Mouse (Mus musculus) limb, embryonic 10.5 days (tissue): ENCODE results near the gene Sgip1. TPM values are rescaled to one million over a fixed set of nuclear protein-coding genes. Genes with fewer than 3 reads are reported as not detected.
A peak's percentile ranks its signal among the peaks of the same experiment; 100 is the strongest.

Experiments used
- DNase-seq: peaks from one replicate; pipeline ENCODE4 v3.0.0-alpha.2; 2017; ENCODE audit warnings: low spot score
- H3K27ac ChIP-seq: fragments of 300-500 bp; sonication (generic); 2 replicates; pipeline ENCODE4 v1.5.1; 2016; ENCODE audit warnings: mild to moderate bottlenecking
- H3K27me3 ChIP-seq: fragments of 300-500 bp; sonication (generic); 2 replicates; pipeline ENCODE4 v1.6.1; 2016; ENCODE audit warnings: low read depth, mild to moderate bottlenecking; ENCODE audit not compliant: poor library complexity, severe bottlenecking
- H3K36me3 ChIP-seq: fragments of 300-500 bp; sonication (generic); 2 replicates; pipeline ENCODE4 v1.6.1; 2016; ENCODE audit warnings: mild to moderate bottlenecking, moderate library complexity
- H3K4me1 ChIP-seq: fragments of 300-500 bp; sonication (generic); 2 replicates; pipeline ENCODE4 v1.6.1; 2016
- H3K4me3 ChIP-seq: fragments of 300-500 bp; sonication (generic); 2 replicates; pipeline ENCODE4 v1.5.1; 2016; ENCODE audit warnings: mild to moderate bottlenecking, moderate library complexity
- H3K9me3 ChIP-seq: fragments of 300-500 bp; sonication (generic); replicated peaks from 2 replicates; pipeline ENCODE4 v1.6.1; 2016; ENCODE audit warnings: mild to moderate bottlenecking
- WGBS: fragments of 180-500 bp; shearing (Covaris S2); methylation state at CpG from one replicate; pipeline ENCODE4 v1.1.7; 2016; 5-methylcytosine and 5-hydroxymethylcytosine counted together
- polyA plus RNA-seq: library from polyadenylated mRNA; unstranded; fragments of >200 nt; fragmentation: Nextera tagmentation; extraction: Ambion mirVana; gene quantifications from 2 replicates; pipeline ENCODE4 v1.2.1, GENCODE M21; 2016

Sgip1 gene
- polyA plus RNA-seq, 1 experiment from 2014 or later = 6.2 TPM

DNA sequence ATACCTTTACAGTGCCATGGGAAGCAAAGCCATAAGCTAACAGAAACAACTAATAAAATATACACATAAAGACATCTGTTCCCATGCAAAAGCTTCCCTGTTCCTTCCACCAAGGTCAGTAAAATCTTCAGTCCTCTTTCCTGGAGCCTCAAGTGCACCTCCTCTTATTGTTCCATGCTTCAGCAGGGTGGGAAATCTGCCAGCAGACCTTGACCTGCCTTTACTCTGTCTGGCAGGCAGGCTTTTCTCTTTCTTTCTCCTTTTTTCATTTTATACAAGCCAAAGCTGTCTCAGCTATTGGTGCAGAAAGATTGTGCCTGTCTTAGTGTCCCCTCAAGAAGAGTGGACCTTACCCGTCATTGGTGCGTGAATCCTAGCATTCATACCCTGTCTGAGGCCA, 154.8 kb downstream of the Sgip1 start:
- Histone ChIP-seq H3K36me3 (no peaks in the 10 kb centered on the region), H3K27ac (no peak overlapping the region), H3K4me1 (no peaks in the 10 kb centered on the region), H3K9me3 (no peaks in the 10 kb centered on the region), H3K27me3 (no peaks in the 10 kb centered on the region), H3K4me3 (no peak overlapping the region)
- WGBS = 97% methylated on average over 2 of the region's 2 CpGs
- peak; percentile 6 for DNase-seq

DNA sequence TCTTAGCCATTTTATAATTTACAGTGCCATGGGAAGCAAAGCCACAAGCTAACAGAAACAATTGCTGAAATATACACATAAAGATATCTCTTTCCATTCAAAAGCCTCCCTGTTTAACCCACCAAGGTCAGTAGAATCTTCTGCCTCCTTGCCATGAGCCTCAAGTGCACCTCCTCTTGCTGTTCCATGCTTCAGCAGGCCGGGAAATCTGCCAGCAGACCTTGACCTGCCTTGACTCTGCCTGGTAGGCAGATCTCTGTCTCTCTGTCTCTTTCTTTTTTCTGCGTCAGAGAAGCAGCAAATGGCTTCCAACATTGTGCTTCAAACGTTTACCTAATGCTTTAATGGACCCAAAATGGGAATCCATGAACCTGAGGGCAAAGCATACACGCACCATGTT, 157.9 kb downstream of the Sgip1 start:
- Histone ChIP-seq H3K36me3 (no peaks in the 10 kb centered on the region), H3K27me3 (no peaks in the 10 kb centered on the region), H3K27ac (no peak overlapping the region), H3K4me1 (no peaks in the 10 kb centered on the region), H3K4me3 (no peak overlapping the region), H3K9me3 (no peaks in the 10 kb centered on the region)
- no peak for DNase-seq
- WGBS = 85% methylated on average over 4 of the region's 4 CpGs

DNA sequence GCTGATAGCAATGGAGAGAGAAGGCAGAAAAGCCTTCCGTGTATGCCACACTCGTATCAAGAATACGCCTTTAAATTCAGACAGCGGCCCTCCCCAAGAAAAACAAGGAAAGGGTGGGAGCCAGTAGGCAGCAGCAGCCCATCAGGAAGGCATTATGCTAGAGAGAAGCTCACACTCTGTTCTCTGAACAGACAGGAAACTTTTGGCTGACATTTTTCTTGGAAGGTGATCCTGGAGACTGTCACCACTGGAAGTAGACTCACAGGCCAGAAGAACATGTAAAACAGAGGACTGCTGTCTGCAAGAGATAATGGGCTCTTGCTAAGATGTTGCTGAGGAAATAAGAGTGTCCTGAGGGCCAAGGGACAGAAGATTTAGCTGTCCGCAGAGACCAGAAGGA, 158.6 kb downstream of the Sgip1 start:
- DNase-seq = no peak
- Histone ChIP-seq H3K27ac (no peak overlapping the region), H3K9me3 (no peaks in the 10 kb centered on the region), H3K27me3 (no peaks in the 10 kb centered on the region), H3K4me1 (no peaks in the 10 kb centered on the region), H3K4me3 (no peak overlapping the region), H3K36me3 (no peaks in the 10 kb centered on the region)
- 88% methylated on average over 5 of the region's 5 CpGs for WGBS

DNA sequence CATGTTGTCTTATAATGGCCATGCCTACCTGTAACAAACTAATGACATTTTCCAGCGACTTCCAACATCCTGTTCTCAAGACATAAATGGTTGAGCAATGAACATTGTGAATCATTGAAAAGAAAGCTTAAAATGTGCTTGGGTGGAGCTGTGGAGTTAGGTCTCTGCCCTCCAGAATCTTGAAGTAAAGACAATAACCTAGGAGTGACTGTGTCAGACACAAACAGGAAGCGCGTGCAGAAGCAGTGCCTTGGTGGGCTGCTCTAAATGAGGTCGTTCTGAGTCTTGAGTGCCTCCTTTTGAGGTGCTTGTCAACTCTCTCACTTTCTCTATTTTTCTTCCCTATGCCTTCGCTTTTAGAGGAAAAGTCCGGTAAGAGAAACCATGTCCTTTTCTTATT, 159.1 kb downstream of the Sgip1 start:
- Histone ChIP-seq H3K4me1 (no peaks in the 10 kb centered on the region), H3K4me3 (no peak overlapping the region), H3K9me3 (no peaks in the 10 kb centered on the region), H3K36me3 (no peaks in the 10 kb centered on the region), H3K27ac (no peak overlapping the region), H3K27me3 (no peaks in the 10 kb centered on the region)
- no peak for DNase-seq
- whole genome bisulfite sequencing = 89% methylated on average over 6 of the region's 6 CpGs

DNA sequence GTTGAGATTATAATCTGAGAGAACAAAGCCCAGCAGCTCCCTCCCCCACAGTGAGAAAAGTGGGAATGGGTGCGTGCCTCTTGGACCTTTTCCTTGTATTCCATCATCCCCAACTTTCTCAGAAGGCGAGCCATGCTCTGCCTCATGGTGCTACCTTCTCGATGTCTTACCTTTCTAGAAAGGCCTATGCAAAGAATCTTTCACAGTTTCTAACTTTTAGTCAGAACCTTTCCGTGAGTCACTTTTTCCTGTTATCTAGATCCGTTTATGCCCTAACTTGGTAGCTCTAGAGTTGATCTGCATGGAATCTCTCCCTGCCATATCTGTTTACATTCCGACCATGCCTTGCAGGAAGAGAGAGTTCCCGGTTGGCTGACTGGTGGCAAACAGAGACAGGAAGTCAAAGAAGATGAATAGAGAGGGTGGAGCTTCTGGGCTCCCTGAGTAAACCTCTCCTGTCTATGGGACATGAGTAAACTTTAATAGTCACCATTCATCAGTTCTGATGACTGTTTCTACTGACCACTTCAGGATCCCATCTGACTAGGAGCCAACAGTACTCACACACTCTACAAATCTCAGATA, 166.8 kb downstream of the Sgip1 start:
- no peaks in the 10 kb centered on the region for H3K4me1 ChIP-seq
- no peaks in the 10 kb centered on the region for H3K27me3 ChIP-seq
- H3K36me3 ChIP-seq = no peaks in the 10 kb centered on the region
- no peaks in the 10 kb centered on the region for H3K9me3 ChIP-seq
- H3K4me3 ChIP-seq = no peak overlapping the region
- 76% methylated on average over 7 of the region's 7 CpGs for WGBS
- DNase-seq = no peak
- no peak overlapping the region for H3K27ac ChIP-seq

DNA sequence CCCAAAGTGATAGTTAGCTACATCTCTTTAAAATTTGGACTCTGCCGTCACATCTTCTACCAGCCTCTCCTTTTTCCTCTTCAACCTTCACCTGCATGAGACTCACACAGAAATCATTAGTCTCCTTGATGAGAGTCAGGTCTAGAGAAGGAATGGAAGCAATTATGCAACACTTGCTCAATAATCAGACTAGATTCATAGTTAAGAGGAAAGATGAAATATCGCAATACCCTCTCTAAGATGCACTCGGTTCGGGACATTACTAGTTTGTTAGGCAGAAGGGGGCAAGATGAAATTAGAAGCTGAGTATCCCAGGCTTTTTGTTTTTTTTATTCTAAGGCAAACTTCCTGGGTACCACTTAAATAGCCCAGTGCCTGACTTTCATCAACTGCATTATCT, 169.1 kb downstream of the Sgip1 start:
- Histone ChIP-seq H3K9me3 (no peaks in the 10 kb centered on the region), H3K36me3 (no peaks in the 10 kb centered on the region), H3K27me3 (no peaks in the 10 kb centered on the region), H3K4me1 (no peaks in the 10 kb centered on the region), H3K4me3 (no peak overlapping the region), H3K27ac (no peak overlapping the region)
- WGBS = 95% methylated on average over 4 of the region's 4 CpGs
- no peak for DNase-seq

DNA sequence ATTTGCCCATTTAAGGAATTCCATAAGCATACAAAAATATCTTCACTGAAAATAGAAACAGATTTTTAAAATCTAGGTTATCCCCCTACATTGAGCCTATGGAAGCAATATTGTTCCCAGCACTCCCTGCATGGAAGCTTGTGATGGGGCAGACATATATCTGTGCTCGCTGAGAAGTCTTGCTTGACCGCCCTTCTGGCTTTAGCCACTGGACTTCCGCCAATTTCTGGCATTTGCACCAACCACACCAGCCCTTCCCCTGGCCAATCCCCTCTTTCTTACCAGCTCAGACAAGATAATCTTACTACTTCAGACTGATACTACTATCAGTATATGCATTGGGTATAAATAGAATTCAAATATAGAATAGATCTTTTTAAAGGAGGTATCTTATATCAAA, 172.1 kb downstream of the Sgip1 start:
- H3K27ac ChIP-seq = no peak overlapping the region
- H3K4me3 ChIP-seq = no peak overlapping the region
- 96% methylated on average over 3 of the region's 3 CpGs for WGBS
- DNase-seq = no peak
- no peaks in the 10 kb centered on the region for H3K4me1 ChIP-seq
- H3K36me3 ChIP-seq = no peaks in the 10 kb centered on the region
- no peaks in the 10 kb centered on the region for H3K9me3 ChIP-seq
- no peaks in the 10 kb centered on the region for H3K27me3 ChIP-seq

DNA sequence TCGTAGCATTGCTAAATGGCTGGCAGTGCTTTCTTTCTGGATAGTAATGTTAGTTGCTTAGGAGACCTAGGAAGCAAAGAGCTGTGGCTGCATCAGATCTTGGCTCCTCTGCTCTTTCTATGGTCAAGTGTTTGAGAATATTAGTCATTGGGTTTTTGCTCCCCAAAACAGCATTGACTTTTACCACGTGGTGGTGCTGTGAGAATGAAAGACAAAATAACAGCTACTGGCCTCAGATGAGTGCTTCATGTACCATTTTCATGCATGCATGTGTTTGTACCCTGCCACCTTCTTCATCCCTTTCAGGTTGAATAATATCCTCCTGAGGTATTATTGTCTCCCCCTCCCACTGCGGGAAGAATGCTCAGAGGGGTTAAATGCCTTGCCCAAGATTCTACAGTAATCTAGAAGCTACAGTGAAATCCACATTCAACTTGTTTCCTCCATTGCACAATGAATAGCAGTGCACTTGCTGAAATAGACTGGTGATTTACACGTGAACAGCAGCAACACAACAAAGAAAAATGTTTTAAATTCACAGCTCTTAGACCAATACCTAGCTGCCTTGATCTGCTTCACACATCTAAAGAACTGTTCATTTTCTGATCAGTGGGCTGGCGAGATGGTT, 172.7 kb downstream of the Sgip1 start:
- WGBS = 86% methylated on average over 5 of the region's 5 CpGs
- Histone ChIP-seq H3K4me3 (no peak overlapping the region), H3K27ac (no peak overlapping the region), H3K36me3 (no peaks in the 10 kb centered on the region), H3K4me1 (no peaks in the 10 kb centered on the region), H3K9me3 (no peaks in the 10 kb centered on the region), H3K27me3 (no peaks in the 10 kb centered on the region)
- DNase-seq = no peak

DNA sequence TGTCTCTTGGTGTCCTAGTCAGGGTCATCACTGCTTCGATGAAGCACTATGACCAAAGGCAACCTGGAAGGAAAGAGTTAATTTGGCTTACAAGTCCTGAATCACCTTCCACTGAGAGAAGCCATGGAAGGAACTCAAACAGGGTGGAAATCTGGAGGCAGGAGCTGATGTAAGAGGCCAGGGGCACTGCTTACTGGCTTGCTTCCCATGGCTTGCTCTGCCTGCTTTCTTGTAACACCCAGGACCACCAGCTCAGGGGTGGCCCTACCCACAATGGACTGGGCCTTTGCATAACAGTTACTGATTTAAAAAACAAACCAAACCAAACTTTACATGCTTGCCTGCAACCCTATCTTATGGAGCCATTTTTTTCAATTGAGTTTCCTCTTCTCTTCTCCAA, 177.1 kb downstream of the Sgip1 start:
- no peak for DNase-seq
- H3K4me3 ChIP-seq = no peak overlapping the region
- no peak overlapping the region for H3K27ac ChIP-seq
- H3K36me3 ChIP-seq = no peaks in the 10 kb centered on the region
- H3K27me3 ChIP-seq = peaks cover 6% of the 10 kb centered on the region; the same call in 1 of the 2 replicates
- no peaks in the 10 kb centered on the region for H3K9me3 ChIP-seq
- H3K4me1 ChIP-seq = no peaks in the 10 kb centered on the region
- WGBS = 96% methylated on average over 1 of the region's 1 CpGs

DNA sequence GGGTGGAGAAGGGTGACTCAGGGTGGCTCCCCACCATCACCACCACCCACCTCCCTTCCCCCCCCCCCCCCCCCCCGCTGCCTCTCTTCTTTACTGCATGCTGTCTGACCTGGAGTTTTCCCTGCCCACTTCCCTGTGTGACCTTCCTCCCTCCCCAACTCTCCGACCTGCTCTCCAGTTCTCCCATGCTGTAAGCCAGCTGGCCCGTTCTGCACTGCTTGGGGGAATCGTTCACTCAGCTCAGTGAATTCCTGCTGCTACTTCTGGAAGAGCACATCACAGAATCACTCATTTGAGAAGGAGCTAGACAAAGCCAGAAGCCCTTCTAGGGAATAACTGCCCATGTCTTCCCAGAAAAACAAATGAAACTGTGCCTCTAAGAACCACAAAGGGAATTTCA, 188.4 kb downstream of the Sgip1 start:
- H3K4me1 ChIP-seq = no peaks in the 10 kb centered on the region
- no peaks in the 10 kb centered on the region for H3K9me3 ChIP-seq
- DNase-seq = no peak
- no peaks in the 10 kb centered on the region for H3K36me3 ChIP-seq
- H3K4me3 ChIP-seq = no peak overlapping the region
- H3K27me3 ChIP-seq = no peaks in the 10 kb centered on the region; the same call in 1 of the 2 replicates
- no peak overlapping the region for H3K27ac ChIP-seq
- WGBS = 54% methylated on average over 3 of the region's 4 CpGs

DNA sequence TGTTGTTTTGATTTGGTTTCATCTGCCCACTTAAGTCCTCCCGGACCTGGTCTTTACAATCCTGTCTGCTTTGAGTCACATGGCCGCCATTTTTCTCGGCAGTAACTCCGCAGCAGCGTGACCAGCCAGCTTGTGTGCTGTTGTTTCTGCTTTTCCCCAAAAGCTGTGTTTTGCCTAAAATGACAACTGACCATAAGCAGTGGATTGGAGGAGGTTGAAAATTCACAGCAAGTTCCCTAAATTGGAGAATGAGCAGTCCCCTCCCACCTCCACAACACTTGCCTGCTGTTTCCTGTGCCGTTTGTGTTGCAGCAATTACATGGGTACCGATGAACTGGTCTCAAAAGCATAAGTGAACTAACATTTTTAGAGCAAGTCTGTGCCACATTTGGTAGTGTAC, 189.6 kb downstream of the Sgip1 start:
- no peaks in the 10 kb centered on the region for H3K36me3 ChIP-seq
- H3K4me3 ChIP-seq = no peak overlapping the region
- WGBS = 89% methylated on average over 7 of the region's 7 CpGs
- no peaks in the 10 kb centered on the region for H3K4me1 ChIP-seq
- no peaks in the 10 kb centered on the region; the same call in 1 of the 2 replicates for H3K27me3 ChIP-seq
- no peak overlapping the region for H3K27ac ChIP-seq
- no peak for DNase-seq
- no peaks in the 10 kb centered on the region for H3K9me3 ChIP-seq

DNA sequence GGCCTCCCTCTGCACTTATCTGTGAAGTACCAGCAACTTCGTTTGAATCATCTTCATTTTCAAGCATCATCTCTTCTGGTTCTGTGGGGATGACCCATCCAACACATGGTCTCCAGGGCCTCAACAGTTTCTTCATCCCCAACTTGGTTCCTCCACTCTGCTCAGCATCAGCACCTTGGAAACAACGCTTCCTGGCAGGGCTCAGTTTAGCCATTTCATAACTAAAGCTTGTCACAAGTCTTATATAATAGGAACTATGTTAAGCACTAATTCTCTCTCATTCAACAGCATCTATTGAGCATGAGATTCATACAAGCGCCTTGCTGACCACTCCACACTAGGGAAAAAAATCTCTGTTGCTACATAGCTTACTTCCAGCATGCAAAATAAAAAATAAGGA, 199.2 kb downstream of the Sgip1 start:
- Histone ChIP-seq H3K27ac (no peak overlapping the region), H3K4me3 (no peak overlapping the region), H3K27me3 (no peaks in the 10 kb centered on the region), H3K36me3 (no peaks in the 10 kb centered on the region), H3K9me3 (no peaks in the 10 kb centered on the region), H3K4me1 (no peaks in the 10 kb centered on the region)
- no peak for DNase-seq
- WGBS = 84% methylated on average over 3 of the region's 3 CpGs

DNA sequence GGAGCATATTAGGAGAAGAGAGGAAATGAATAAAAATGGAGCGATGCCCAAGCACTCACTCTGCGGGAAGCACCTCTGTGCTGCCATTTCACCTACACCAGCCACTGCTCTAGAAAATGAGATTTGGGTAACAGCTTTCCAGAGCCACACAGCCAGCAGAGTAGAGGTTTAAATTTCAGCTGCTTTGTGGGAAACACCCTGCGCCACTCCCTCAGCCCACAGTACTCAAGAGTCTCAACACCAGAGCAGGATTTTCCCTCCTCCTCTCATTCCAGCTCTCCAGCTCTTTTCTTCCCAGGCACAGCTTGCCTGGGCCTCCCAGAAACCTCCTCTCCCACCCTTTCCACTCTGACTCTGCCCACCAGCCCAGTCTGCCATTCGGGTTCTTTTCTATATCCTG, 199.6 kb downstream of the Sgip1 start:
- no peak overlapping the region for H3K4me3 ChIP-seq
- WGBS = 88% methylated on average over 4 of the region's 4 CpGs

DNA sequence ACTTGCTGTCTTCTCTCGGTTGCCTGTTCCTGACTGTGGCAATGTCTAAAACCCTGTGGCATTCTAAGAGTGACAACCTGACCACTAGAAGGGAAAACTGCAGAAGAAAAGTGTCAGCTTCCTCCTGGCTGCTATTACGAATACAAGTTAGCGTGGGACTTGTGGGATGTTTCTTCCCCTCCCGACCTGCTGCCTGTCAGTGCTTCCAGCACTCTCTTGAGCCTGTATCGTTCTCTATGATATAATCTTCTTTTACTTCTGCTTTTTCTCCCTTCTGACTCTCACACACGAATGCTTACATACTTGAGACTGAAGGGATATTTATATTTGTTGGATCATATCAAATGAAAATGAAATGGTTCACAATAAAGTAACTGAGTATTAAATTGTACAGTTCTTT, 203.2 kb downstream of the Sgip1 start:
- WGBS = 82% methylated on average over 6 of the region's 6 CpGs
- no peaks in the 10 kb centered on the region for H3K36me3 ChIP-seq
- DNase-seq = no peak
- H3K27me3 ChIP-seq = no peaks in the 10 kb centered on the region
- H3K27ac ChIP-seq = no peak overlapping the region
- no peaks in the 10 kb centered on the region for H3K9me3 ChIP-seq
- H3K4me1 ChIP-seq = no peaks in the 10 kb centered on the region
- no peak overlapping the region for H3K4me3 ChIP-seq

More for the DNA sequence above, 199.6 kb downstream of the Sgip1 start:
- Histone ChIP-seq H3K4me1 (no peaks in the 10 kb centered on the region), H3K27me3 (no peaks in the 10 kb centered on the region), H3K36me3 (no peaks in the 10 kb centered on the region), H3K27ac (no peak overlapping the region), H3K9me3 (no peaks in the 10 kb centered on the region)
- DNase-seq = no peak
